Mouse (Mus musculus): Measurements from ENCODE around the gene Arhgdia.

Arhgdia gene

DNA sequence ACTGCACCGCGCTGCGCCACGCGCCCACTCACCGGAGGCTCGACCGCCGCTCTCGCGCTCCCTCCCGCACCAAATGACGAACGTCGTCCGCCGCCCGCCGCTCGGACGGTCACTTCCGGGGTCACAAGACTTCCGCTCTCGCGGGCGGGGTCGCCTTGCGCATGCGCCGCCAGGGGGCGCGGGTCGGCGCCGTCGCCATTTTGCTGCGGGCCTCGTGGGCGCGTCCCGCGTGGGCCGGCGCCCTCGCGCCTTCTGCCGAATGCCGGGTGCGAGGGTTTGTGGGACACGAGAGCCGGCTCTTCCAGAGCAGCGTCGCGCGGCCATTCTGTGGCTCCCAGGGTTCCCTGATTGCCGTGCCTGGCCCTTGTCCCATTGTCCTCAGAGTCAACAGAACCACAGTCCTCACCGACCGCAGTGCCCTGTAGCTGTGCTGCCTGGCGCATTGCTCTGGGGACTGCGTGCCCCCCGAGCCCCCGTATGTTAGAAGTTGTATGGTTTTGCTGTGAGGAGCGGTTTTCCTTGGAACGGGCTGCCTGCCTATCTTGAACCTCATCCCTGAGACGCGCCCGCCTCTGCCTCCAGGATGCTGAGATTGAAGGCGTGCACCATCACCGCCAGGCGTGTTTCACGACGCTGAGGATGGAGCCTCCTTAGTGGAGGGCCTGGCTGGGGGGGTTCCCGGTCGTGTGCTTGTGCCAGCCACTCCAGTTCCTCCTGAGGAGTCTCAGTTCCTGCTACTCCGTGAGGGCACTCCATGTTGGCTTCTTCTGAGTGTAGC is at the start of gene Arhgdia:
Gene Arhgdia (minus strand): TSS at position 135 of the 778 bp plus-strand sequence.
- DNase-seq (ENCODE audit: low read depth in 2 of 2, low spot score in 2 of 2), result peak; percentile 84

GRCm38 (mm10) chr11:120630401-120630871 is 49.0 kb upstream of the Arhgdia start:
- no peak for DNase-seq (ENCODE audit: low read depth in 2 of 2, low spot score in 2 of 2)

- no peak for DNase-seq (ENCODE audit: low read depth in 2 of 2, low spot score in 2 of 2)
These were observed 48.5 kb upstream of the Arhgdia start for GRCm38 (mm10) chr11:120629911-120630310.

- DNase-seq (ENCODE audit: low read depth in 2 of 2, low spot score in 2 of 2), result peak in 1 of 2 experiments; percentile 42
These were observed 47.9 kb upstream of the Arhgdia start for GRCm38 (mm10) chr11:120629341-120629730.

GRCm38 (mm10) chr11:120628601-120629340 is 47.3 kb upstream of the Arhgdia start:
- DNase-seq (ENCODE audit: low read depth in 2 of 2, low spot score in 2 of 2), result no peak

DNA sequence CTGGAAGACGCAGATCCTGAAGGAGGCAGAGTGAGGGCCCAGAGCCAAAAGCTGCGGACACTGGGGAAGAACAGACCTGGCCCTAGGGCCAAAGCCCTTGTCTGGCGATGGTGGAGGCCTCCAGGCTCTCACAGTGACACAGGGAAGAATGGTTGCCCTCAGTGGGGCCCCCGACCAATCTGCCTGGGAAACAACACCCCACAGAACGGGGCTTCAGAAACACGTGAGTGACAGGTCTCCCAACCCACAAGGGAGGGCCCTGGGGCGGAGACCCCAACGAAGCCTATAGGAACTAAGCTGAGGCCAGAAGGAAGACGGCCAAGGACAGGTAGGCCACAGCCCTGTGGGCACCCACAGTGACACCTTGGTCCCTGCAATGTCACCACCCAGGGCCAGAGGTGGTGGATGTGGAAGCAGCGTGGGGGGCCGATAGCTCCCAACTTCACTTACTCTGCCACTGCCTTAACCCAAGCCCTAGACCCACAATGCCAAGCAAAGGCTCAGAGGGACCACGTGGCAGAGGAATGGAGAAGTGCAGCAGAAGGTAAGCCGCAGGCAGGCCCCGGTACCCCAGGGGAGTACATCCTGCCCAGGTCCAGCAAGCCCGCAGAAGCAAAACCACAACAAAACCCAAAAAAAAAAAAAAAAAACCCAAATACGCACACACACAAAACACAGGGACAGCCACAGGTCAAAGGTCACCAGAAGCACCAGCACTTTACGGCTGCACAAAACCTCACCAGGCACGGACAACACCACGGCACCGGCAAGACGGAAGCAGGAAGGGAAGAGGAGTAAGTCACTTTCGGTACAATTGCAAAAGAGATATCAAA is 46.3 kb upstream of the Arhgdia start:
- DNase-seq (ENCODE audit: low read depth in 2 of 2, low spot score in 2 of 2), result peak; percentile 56 to 60

GRCm38 (mm10) chr11:120626785-120627467 is 45.5 kb upstream of the Arhgdia start:
- DNase-seq (ENCODE audit: low read depth in 2 of 2, low spot score in 2 of 2), result no peak

- DNase-seq (ENCODE audit: low read depth in 2 of 2, low spot score in 2 of 2), result no peak
These were observed 43.8 kb upstream of the Arhgdia start, which contains the start of gene Sirt7 for GRCm38 (mm10) chr11:120625152-120625775. Gene Sirt7, minus strand, starts transcription at chr11:120625240.

GRCm38 (mm10) chr11:120624680-120625111 is 43.3 kb upstream of the Arhgdia start:
- DNase-seq (ENCODE audit: low read depth in 2 of 2, low spot score in 2 of 2), result peak; percentile 73 to 75

- peak; percentile 69 to 77 for DNase-seq (ENCODE audit: low read depth in 2 of 2, low spot score in 2 of 2)
These were observed 42.7 kb upstream of the Arhgdia start for GRCm38 (mm10) chr11:120623961-120624679.

GRCm38 (mm10) chr11:120622805-120623204 is 41.4 kb upstream of the Arhgdia start:
- no peak for DNase-seq (ENCODE audit: low read depth in 2 of 2, low spot score in 2 of 2)

GRCm38 (mm10) chr11:120620195-120620594 is 38.8 kb upstream of the Arhgdia start:
- no peak for DNase-seq (ENCODE audit: low read depth in 2 of 2, low spot score in 2 of 2)

DNA sequence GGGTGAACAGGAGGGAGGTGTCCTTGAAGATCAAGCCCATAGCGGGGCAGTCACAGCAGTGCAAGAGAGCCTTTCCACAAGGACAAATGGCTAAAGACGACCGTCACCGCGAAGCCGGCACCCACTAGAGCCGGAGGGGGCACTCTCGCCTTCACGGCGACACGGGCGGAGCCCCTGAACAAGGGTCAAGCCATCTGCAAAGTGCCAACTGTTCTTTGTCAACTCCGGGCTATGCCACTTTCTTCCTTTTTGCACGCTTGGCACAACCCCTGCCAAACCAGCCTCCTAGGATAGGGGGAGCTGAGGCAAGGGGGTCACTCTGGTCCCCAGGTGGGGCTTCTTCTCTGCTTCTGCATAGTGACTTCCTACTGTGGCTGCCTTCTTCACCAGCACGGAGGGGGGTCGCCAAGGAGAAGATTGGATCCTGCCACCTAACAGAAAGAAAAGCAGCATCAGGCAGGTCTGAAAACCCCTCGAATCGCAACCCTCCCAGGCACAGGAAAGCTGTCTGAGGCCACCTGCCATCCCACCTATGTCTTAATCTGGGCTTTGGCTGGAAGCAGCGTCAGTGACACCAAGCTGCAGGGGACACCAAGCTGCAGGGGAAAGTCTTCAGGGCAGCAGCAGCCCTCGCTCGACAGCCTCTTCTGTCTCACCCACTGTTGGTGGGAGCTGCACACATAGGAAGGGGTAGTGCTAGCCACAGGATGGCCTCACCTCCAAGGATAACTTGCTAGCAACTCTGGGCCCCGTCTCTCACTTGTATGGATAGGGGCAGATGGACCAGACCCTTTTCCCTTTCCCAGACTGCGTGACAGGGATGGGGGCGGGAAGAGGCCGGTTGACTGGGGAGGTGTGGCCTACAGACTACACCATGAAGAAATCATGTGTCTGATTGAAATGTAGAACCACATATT is 37.5 kb upstream of the Arhgdia start:
- no peak for DNase-seq (ENCODE audit: low read depth in 2 of 2, low spot score in 2 of 2)

DNA sequence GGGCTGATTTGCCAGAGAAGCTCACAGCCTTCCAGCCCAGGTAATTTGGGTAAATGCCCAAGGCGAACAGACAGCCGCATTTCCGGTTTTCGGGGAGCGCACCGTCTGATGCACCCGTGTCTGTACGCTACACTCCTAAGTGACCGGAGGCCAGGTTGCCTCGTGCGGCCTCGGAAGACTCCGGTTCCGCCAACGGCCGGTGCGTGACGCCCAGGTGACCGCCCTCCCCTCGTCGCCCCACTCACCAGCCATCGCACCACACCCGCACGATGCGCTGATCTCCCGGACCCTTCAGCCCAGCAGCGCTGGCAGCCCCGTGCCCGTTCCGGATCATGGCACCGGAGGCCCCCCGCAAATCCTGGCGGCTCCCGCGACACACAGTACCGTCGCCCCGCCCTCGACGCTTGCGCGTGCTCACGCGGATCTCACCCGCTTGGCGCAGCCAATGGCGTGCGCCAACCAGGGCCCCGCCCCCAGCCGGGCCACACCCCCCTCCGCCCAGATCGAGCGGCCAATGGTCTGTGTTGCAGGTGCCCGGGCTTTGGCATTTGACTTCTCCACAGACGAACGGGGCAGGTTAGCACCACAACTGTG is 36.2 kb upstream of the Arhgdia start, which contains the start of gene Pcyt2:
Gene Pcyt2 (minus strand): TSS at position 418 of the 594 bp plus-strand sequence.
- peak; percentile 83 to 86 for DNase-seq (ENCODE audit: low read depth in 2 of 2, low spot score in 2 of 2)

- DNase-seq (ENCODE audit: low read depth in 2 of 2, low spot score in 2 of 2), result no peak
These were observed 35.3 kb upstream of the Arhgdia start for GRCm38 (mm10) chr11:120616617-120617294.

- DNase-seq (ENCODE audit: low read depth in 2 of 2, low spot score in 2 of 2), result no peak
These were observed 34.3 kb upstream of the Arhgdia start for GRCm38 (mm10) chr11:120615606-120616203.

- DNase-seq (ENCODE audit: low read depth in 2 of 2, low spot score in 2 of 2), result no peak
These were observed 33.7 kb upstream of the Arhgdia start for GRCm38 (mm10) chr11:120615167-120615566.
